Mouse (Mus musculus) limb, embryonic 11.5 days (tissue): ENCODE measurements around the gene Arnt. TPM values are rescaled to one million over a fixed set of nuclear protein-coding genes. Genes with fewer than 3 reads are reported as not detected.

Experiments used
- ATAC-seq: fragments of 200-750 bp; cut with Nextera tagmentation; 2 replicates; pipeline ENCODE4 v1.8.0; 2017; ENCODE audit warnings: low read depth; ENCODE audit not compliant: insufficient number of reproducible peaks, low FRiP score, low TSS enrichment
- DNase-seq: peaks from one replicate; pipeline ENCODE4 v3.0.0-alpha.2; 2015; ENCODE audit warnings: low spot score
- H3K27ac ChIP-seq: fragments of 300-500 bp; sonication (generic); replicated peaks from 2 replicates; pipeline ENCODE4 v1.5.1; 2014; ENCODE audit warnings: low read depth, mild to moderate bottlenecking, low read length
- H3K27me3 ChIP-seq: fragments of 300-500 bp; sonication (generic); 2 replicates; pipeline ENCODE4 v1.6.1; 2014; ENCODE audit warnings: mild to moderate bottlenecking, low read length, mixed read lengths; ENCODE audit not compliant: control insufficient read depth, insufficient read depth
- H3K36me3 ChIP-seq: fragments of 300-500 bp; sonication (generic); 2 replicates; pipeline ENCODE4 v1.6.1; 2014; ENCODE audit warnings: mild to moderate bottlenecking, low read length, moderate library complexity, mixed read lengths; ENCODE audit not compliant: control insufficient read depth, insufficient read depth
- H3K4me1 ChIP-seq: fragments of 300-500 bp; sonication (generic); 2 replicates; pipeline ENCODE4 v1.6.1; 2014; ENCODE audit warnings: low read length, mixed read lengths; ENCODE audit not compliant: control insufficient read depth, insufficient read depth
- H3K4me2 ChIP-seq: fragments of 300-500 bp; sonication (generic); 2 replicates; pipeline ENCODE4 v1.6.1; 2014; ENCODE audit warnings: low read depth, mild to moderate bottlenecking, moderate library complexity; ENCODE audit not compliant: severe bottlenecking
- H3K4me3 ChIP-seq: fragments of 300-500 bp; sonication (generic); 2 replicates; pipeline ENCODE4 v1.5.1; 2014; ENCODE audit warnings: low read depth, low read length
- H3K9ac ChIP-seq: fragments of 300-500 bp; sonication (generic); 2 replicates; pipeline ENCODE4 v1.6.1; 2014; ENCODE audit warnings: mild to moderate bottlenecking, low read length
- H3K9me3 ChIP-seq: fragments of 300-500 bp; sonication (generic); 2 replicates; pipeline ENCODE4 v1.6.1; 2016; ENCODE audit warnings: low read length; ENCODE audit not compliant: control insufficient read depth
- whole genome bisulfite sequencing: fragments of 180-500 bp; shearing (Covaris S2); extraction: QIAGEN DNeasy Blood & Tissue Kit; methylation state at CpG from one replicate; pipeline ENCODE4 v1.1.7; 2014; 5-methylcytosine and 5-hydroxymethylcytosine counted together
- polyA plus RNA-seq: library from polyadenylated mRNA; unstranded; fragments of >200 nt; fragmentation: Nextera tagmentation; extraction: Ambion mirVana; gene quantifications from 2 replicates; pipeline ENCODE4 v1.2.1, GENCODE M21; 2014

Gene Arnt
- polyA plus RNA-seq, 1 experiment from 2014 or later: 32.0 TPM

GRCm38 (mm10) chr3:95523662-95524061, 89.5 kb downstream of the Arnt start:
- H3K4me3 ChIP-seq: no peak overlapping the region
- no peaks in the 10 kb centered on the region for H3K36me3 ChIP-seq
- H3K9ac ChIP-seq: no peak overlapping the region
- no peaks in the 10 kb centered on the region for H3K4me1 ChIP-seq
- DNase-seq (no peak), ATAC-seq (no peak)
- 90% methylated on average over 3 of the region's 3 CpGs for WGBS
- no peaks in the 10 kb centered on the region for H3K27me3 ChIP-seq
- no peaks in the 10 kb centered on the region for H3K9me3 ChIP-seq
- H3K4me2 ChIP-seq: no peak overlapping the region
- H3K27ac ChIP-seq: no peak overlapping the region

GRCm38 (mm10) chr3:95524673-95525072, 90.5 kb downstream of the Arnt start:
- DNase-seq (no peak), ATAC-seq (no peak)
- no peaks in the 10 kb centered on the region for H3K4me1 ChIP-seq
- no peaks in the 10 kb centered on the region for H3K36me3 ChIP-seq
- no peaks in the 10 kb centered on the region for H3K9me3 ChIP-seq
- no peak overlapping the region for H3K9ac ChIP-seq
- H3K27ac ChIP-seq: no peak overlapping the region
- H3K4me3 ChIP-seq: no peak overlapping the region
- H3K27me3 ChIP-seq: no peaks in the 10 kb centered on the region
- H3K4me2 ChIP-seq: no peak overlapping the region
- WGBS: 69% methylated on average over 2 of the region's 2 CpGs

- H3K9me3 ChIP-seq: no peaks in the 10 kb centered on the region
- no peaks in the 10 kb centered on the region for H3K36me3 ChIP-seq
- DNase-seq (no peak), ATAC-seq (no peak)
- H3K4me3 ChIP-seq: no peak overlapping the region
- no peak overlapping the region for H3K27ac ChIP-seq
- H3K4me2 ChIP-seq: no peak overlapping the region
- no peaks in the 10 kb centered on the region for H3K4me1 ChIP-seq
- no peak overlapping the region for H3K9ac ChIP-seq
- no peaks in the 10 kb centered on the region for H3K27me3 ChIP-seq
These were observed 91.9 kb downstream of the Arnt start for GRCm38 (mm10) chr3:95526111-95526510.

GRCm38 (mm10) chr3:95526622-95527211, 92.5 kb downstream of the Arnt start, which contains the start of gene Ctss:
TSS of gene Ctss (plus strand) at chr3:95526786.
- H3K4me2 ChIP-seq: no peak within 1 kb of the TSS
- DNase-seq (no peak), ATAC-seq (no peak)
- 87% methylated on average over 8 of the region's 8 CpGs for WGBS
- no peaks in the 10 kb centered on the region for H3K27me3 ChIP-seq
- no peak within 1 kb of the TSS for H3K9ac ChIP-seq
- no peak within 1 kb of the TSS for H3K27ac ChIP-seq
- no peaks in the 10 kb centered on the region for H3K4me1 ChIP-seq
- H3K36me3 ChIP-seq: no peaks in the 10 kb centered on the region
- H3K9me3 ChIP-seq: no peaks in the 10 kb centered on the region
- no peak within 1 kb of the TSS for H3K4me3 ChIP-seq

DNA sequence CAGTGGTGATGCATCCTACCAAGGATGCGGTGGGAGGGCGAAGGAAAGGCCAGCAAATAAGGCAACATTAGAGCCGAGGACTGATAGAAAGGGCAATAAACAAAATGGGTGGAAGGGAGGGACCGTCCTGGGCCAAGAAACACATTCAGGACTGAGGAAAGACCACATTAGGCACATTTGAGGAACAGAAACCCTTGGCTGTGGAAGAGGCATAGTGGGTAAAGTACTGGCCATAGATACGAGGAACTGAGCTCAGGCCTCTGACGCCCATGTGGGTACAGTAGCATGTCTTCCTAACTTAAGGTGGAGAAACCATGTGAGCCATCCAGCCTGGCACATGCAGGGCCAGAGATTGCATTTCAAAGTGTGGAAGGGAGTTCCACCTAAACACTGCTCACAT, 95.6 kb downstream of the Arnt start:
- Histone ChIP-seq H3K4me3 (no peak overlapping the region), H3K4me1 (no peaks in the 10 kb centered on the region), H3K4me2 (no peak overlapping the region), H3K27me3 (no peaks in the 10 kb centered on the region), H3K9me3 (no peaks in the 10 kb centered on the region), H3K27ac (no peak overlapping the region), H3K36me3 (no peaks in the 10 kb centered on the region), H3K9ac (no peak overlapping the region)
- WGBS: 91% methylated on average over 6 of the region's 6 CpGs
- no peak for ATAC-seq
- DNase-seq: no peak

DNA sequence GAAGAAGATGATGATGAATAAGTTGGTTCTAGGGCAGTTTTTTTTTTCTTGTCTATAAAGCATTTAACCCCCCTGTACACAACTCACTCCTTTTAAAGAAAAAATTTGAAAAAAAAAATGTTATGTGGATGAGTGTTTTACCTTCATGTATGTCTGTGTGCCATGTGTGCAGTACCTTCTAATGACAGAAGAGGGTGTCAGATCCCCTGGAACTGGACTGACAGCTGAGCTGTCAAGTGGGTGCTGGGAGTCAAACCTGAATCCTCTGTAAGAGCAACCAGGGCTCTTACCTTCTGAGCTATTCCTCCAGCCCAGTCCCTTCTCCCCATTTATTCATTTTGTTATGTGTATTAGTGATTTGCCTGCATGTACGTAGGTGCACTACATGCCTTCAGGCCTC, 96.8 kb downstream of the Arnt start:
- ATAC-seq (no peak), DNase-seq (no peak)
- Histone ChIP-seq H3K27me3 (no peaks in the 10 kb centered on the region), H3K27ac (no peak overlapping the region), H3K4me1 (no peaks in the 10 kb centered on the region), H3K9ac (no peak overlapping the region), H3K9me3 (no peaks in the 10 kb centered on the region), H3K4me3 (no peak overlapping the region), H3K4me2 (no peak overlapping the region), H3K36me3 (no peaks in the 10 kb centered on the region)
- WGBS: 89% methylated on average over 1 of the region's 1 CpGs

GRCm38 (mm10) chr3:95533364-95533763, 99.2 kb downstream of the Arnt start:
- no peak for ATAC-seq
- Histone ChIP-seq H3K4me3 (no peak overlapping the region), H3K27me3 (no peaks in the 10 kb centered on the region), H3K9me3 (no peaks in the 10 kb centered on the region), H3K4me2 (no peak overlapping the region), H3K27ac (no peak overlapping the region), H3K4me1 (no peaks in the 10 kb centered on the region), H3K36me3 (no peaks in the 10 kb centered on the region), H3K9ac (no peak overlapping the region)
- WGBS: 92% methylated on average over 5 of the region's 5 CpGs
- DNase-seq: no peak

DNA sequence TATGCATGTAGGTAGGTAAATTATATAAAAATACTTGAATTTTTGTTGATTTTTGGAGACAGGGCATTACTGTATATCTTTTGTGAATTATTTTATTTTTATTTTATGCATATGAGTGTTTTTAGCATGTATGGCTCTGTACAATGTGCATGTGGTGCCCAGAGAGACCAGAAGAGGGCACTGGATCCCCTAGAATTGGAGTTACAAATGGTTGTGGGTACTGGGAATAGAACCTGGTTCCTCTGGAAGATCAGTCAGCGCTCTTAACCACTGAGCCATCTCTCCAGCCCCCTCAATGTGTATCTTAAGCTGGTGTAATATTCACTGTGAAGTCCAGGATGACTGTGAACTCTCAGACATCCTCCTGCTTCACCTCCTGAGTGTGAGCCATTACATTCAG, 100.7 kb downstream of the Arnt start:
- DNase-seq (no peak), ATAC-seq (no peak)
- no peaks in the 10 kb centered on the region for H3K36me3 ChIP-seq
- H3K9me3 ChIP-seq: no peaks in the 10 kb centered on the region
- no peak overlapping the region for H3K4me3 ChIP-seq
- H3K27me3 ChIP-seq: no peaks in the 10 kb centered on the region
- H3K9ac ChIP-seq: no peak overlapping the region
- H3K4me1 ChIP-seq: no peaks in the 10 kb centered on the region
- H3K4me2 ChIP-seq: no peak overlapping the region
- H3K27ac ChIP-seq: no peak overlapping the region
- 90% methylated on average over 1 of the region's 1 CpGs for WGBS

DNA sequence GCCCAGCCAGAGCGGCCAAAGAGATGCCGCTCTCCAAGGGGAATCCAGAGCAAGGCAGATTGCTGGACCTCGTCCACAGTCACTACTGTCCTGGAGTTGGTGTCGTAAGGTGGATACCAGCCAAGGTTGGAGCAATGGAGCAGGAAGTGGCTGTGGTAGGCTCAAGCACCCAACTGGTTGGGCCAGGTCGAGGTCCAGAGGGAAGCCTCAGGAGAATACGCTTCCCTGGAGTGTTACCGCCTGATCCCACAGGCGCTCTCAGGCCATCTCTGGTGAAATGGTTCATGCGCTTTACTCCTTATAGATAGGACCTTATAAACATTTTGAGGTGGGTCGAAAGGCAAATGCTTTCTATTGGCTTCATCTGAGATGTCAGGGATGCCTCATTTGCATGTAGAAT, 104.7 kb downstream of the Arnt start:
- H3K4me2 ChIP-seq: no peak overlapping the region

More for the DNA sequence above, 104.7 kb downstream of the Arnt start:
- Histone ChIP-seq H3K9me3 (no peaks in the 10 kb centered on the region), H3K4me1 (no peaks in the 10 kb centered on the region), H3K27ac (no peak overlapping the region), H3K27me3 (no peaks in the 10 kb centered on the region), H3K4me3 (no peak overlapping the region), H3K9ac (no peak overlapping the region), H3K36me3 (no peaks in the 10 kb centered on the region)
- WGBS: 90% methylated on average over 10 of the region's 10 CpGs
- ATAC-seq (no peak), DNase-seq (no peak)
